Mouse (Mus musculus) heart, embryonic 13.5 days (tissue): ENCODE results near the gene Tdrd6. TPM values are rescaled to one million over a fixed set of nuclear protein-coding genes. Genes with fewer than 3 reads are reported as not detected.
A peak's percentile ranks its signal among the peaks of the same experiment; 100 is the strongest.

Experiments used
- ATAC-seq: fragments of 200-750 bp; cut with Nextera tagmentation; 2 replicates; pipeline ENCODE4 v1.8.0; 2017; ENCODE audit warnings: moderate TSS enrichment; ENCODE audit not compliant: insufficient number of reproducible peaks, low FRiP score, low TSS enrichment; ENCODE audit errors: extremely low read depth
- H3K27ac ChIP-seq: fragments of 300-500 bp; sonication (generic); replicated peaks from 2 replicates; pipeline ENCODE4 v1.5.1; 2015; ENCODE audit warnings: moderate library complexity, mild to moderate bottlenecking, inconsistent platforms
- H3K27me3 ChIP-seq: fragments of 300-500 bp; sonication (generic); replicated peaks from 2 replicates; pipeline ENCODE4 v1.6.1; 2015; ENCODE audit warnings: mild to moderate bottlenecking, inconsistent platforms
- H3K36me3 ChIP-seq: fragments of 300-500 bp; sonication (generic); 2 replicates; pipeline ENCODE4 v1.6.1; 2015; ENCODE audit warnings: mild to moderate bottlenecking, inconsistent platforms
- H3K4me1 ChIP-seq: fragments of 300-500 bp; sonication (generic); 2 replicates; pipeline ENCODE4 v1.6.1; 2015; ENCODE audit warnings: inconsistent platforms
- H3K4me2 ChIP-seq: fragments of 300-500 bp; sonication (generic); 2 replicates; pipeline ENCODE4 v1.6.1; 2015; ENCODE audit warnings: inconsistent platforms, mild to moderate bottlenecking, moderate library complexity
- H3K4me3 ChIP-seq: fragments of 300-500 bp; sonication (generic); 2 replicates; pipeline ENCODE4 v1.5.1; 2015; ENCODE audit warnings: moderate library complexity, mild to moderate bottlenecking, inconsistent platforms
- H3K9ac ChIP-seq: fragments of 300-500 bp; sonication (generic); 2 replicates; pipeline ENCODE4 v1.6.1; 2015; ENCODE audit warnings: inconsistent platforms, mild to moderate bottlenecking, moderate library complexity
- H3K9me3 ChIP-seq: fragments of 300-500 bp; sonication (generic); 2 replicates; pipeline ENCODE4 v1.6.1; 2016; ENCODE audit warnings: inconsistent platforms
- WGBS: fragments of 180-500 bp; shearing (Covaris S2); methylation state at CpG from one replicate; pipeline ENCODE4 v1.1.7; 2015; ENCODE audit warnings: mixed read lengths; 5-methylcytosine and 5-hydroxymethylcytosine counted together
- polyA plus RNA-seq: library from polyadenylated mRNA; unstranded; fragments of >200 nt; fragmentation: Nextera tagmentation; extraction: Ambion mirVana; gene quantifications from 2 replicates; pipeline ENCODE4 v1.2.1, GENCODE M21; 2015

Gene Tdrd6
- polyA plus RNA-seq, 1 experiment from 2014 or later = not detected

GRCm38 (mm10) chr17:43573624-43574073 lies 56.5 kb downstream of the Tdrd6 start:
- Histone ChIP-seq H3K4me1 (0 out of 2 replicates have a peak, but pooled peaks cover 3% of the 10 kb centered on the region), H3K4me2 (no peak overlapping the region), H3K27ac (no peak overlapping the region), H3K9me3 (no peaks in the 10 kb centered on the region), H3K36me3 (no peaks in the 10 kb centered on the region), H3K27me3 (no peaks in the 10 kb centered on the region), H3K4me3 (no peak overlapping the region), H3K9ac (no peak overlapping the region)
- ATAC-seq = no peak
- 44% methylated on average over 3 of the region's 3 CpGs for WGBS

GRCm38 (mm10) chr17:43569287-43569686 lies 60.8 kb downstream of the Tdrd6 start:
- Histone ChIP-seq H3K4me3 (no peak overlapping the region), H3K4me1 (0 out of 2 replicates have a peak, but pooled peaks cover 5% of the 10 kb centered on the region), H3K4me2 (no peak overlapping the region), H3K36me3 (no peaks in the 10 kb centered on the region), H3K27ac (no peak overlapping the region), H3K27me3 (no peaks in the 10 kb centered on the region), H3K9ac (no peak overlapping the region), H3K9me3 (no peaks in the 10 kb centered on the region)
- 48% methylated on average over 7 of the region's 7 CpGs for WGBS
- no peak for ATAC-seq

- H3K4me1 ChIP-seq = 0 out of 2 replicates have a peak, but pooled peaks cover 5% of the 10 kb centered on the region
- H3K9me3 ChIP-seq = no peaks in the 10 kb centered on the region
- peak within 1 kb of the TSS; percentile 96 for H3K4me2 ChIP-seq
- no peaks in the 10 kb centered on the region for H3K27me3 ChIP-seq
- no peaks in the 10 kb centered on the region for H3K36me3 ChIP-seq
- peak within 1 kb of the TSS; percentile 62 for H3K4me3 ChIP-seq
- no peak; the same call in 1 of the 2 replicates for ATAC-seq
- WGBS = under 1% methylated on average over 34 of the region's 34 CpGs
- peak within 1 kb of the TSS; percentile 74 for H3K9ac ChIP-seq
- H3K27ac ChIP-seq = peak within 1 kb of the TSS; percentile 52
These were observed 61.9 kb downstream of the Tdrd6 start, which contains the start of gene Pla2g7 for GRCm38 (mm10) chr17:43567992-43568888. TSS of gene Pla2g7 (plus strand) at chr17:43568098.

- H3K4me2 ChIP-seq = peak overlapping the region; percentile 96
- no peak overlapping the region for H3K27ac ChIP-seq
- ATAC-seq = no peak
- peak overlapping the region; percentile 74 for H3K9ac ChIP-seq
- peak overlapping the region; percentile 62 for H3K4me3 ChIP-seq
- peaks cover 4% of the 10 kb centered on the region; the same call in 1 of the 2 replicates for H3K9me3 ChIP-seq
- H3K36me3 ChIP-seq = no peaks in the 10 kb centered on the region
- 14% methylated on average over 12 of the region's 12 CpGs for WGBS
- H3K4me1 ChIP-seq = 0 out of 2 replicates have a peak, but pooled peaks cover 5% of the 10 kb centered on the region
- no peaks in the 10 kb centered on the region for H3K27me3 ChIP-seq
These were observed 62.5 kb downstream of the Tdrd6 start for GRCm38 (mm10) chr17:43567593-43567991.

Other genes starting within 250 kb of the Tdrd6 start
- not detected in 2 replicates for gene Mep1a, start 127.5 kb downstream of the Tdrd6 start, polyA plus RNA-seq
- gene Ankrd66, start 86.7 kb downstream of the Tdrd6 start, polyA plus RNA-seq = 0.11 TPM in 1 of 2 replicates, not detected in the other
- gene Pla2g7, start 62.2 kb downstream of the Tdrd6 start, polyA plus RNA-seq = 12.5 and 13.2 TPM in 2 replicates
- gene Slc25a27, start 36.9 kb upstream of the Tdrd6 start, polyA plus RNA-seq = 13.9 and 15.5 TPM in 2 replicates
- 38.6 and 45.9 TPM in 2 replicates for gene Cyp39a1, start 37.1 kb upstream of the Tdrd6 start, polyA plus RNA-seq
- gene Rcan2, start 171.1 kb upstream of the Tdrd6 start, polyA plus RNA-seq = 43.7 and 44.6 TPM in 2 replicates